Mouse (Mus musculus) spleen, postnatal 0 days (tissue): ENCODE results near the gene Spint2. TPM values are rescaled to one million over a fixed set of nuclear protein-coding genes. Genes with fewer than 3 reads are reported as not detected.

Experiments used
- polyA plus RNA-seq: library from polyadenylated mRNA; unstranded; fragments of >200 nt; fragmentation: Nextera tagmentation; extraction: Ambion mirVana; gene quantifications from 2 replicates; pipeline ENCODE4 v1.2.1, GENCODE M21; 2015

Spint2 gene
- polyA plus RNA-seq, result 40.8 and 44.8 TPM in 2 replicates

GRCm38 (mm10) chr7:29281201-29282073 lies at the start of gene Spint2:
Spint2 (minus strand) TSS chr7:29281912.

DNA sequence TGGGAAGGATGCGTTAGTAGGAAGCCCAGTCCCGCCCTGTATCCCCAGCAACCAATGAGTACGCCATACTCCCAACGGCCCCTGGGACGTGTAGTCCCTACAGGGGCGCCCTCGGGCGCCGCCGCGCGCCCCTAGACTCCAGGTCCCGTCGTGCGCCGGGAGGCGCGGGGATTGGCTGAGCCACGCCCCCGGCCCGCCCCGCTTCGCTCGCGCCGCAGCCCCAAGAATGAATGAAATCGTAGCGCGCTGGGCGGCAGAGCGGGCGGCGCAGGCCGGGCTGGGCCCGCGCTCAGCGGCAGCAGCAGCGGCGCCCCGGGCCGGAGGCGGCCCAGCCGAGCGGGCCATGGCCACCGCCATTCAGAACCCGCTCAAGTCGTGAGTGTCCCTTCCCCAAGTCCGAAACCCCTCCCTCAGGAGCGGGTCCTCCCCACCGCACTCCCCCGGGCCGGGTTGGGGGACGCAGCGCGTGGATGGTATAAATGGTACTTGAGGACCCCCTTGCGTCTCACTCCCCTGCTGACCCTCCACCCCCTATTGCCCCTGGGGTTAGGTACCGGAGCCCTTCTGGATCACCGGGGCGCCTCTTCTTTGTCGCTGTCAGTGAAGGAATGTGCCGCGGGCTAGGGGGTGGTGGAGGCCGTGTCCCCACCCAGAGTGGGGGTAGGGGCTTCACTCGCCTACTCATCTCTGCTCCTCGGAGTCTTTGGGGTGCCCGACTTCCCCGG lies 22.2 kb upstream of the Spint2 start, which contains the start of gene Dpf1:
Gene Dpf1, plus strand, starts transcription at position 214 of the 725 bp plus-strand sequence.

DNA sequence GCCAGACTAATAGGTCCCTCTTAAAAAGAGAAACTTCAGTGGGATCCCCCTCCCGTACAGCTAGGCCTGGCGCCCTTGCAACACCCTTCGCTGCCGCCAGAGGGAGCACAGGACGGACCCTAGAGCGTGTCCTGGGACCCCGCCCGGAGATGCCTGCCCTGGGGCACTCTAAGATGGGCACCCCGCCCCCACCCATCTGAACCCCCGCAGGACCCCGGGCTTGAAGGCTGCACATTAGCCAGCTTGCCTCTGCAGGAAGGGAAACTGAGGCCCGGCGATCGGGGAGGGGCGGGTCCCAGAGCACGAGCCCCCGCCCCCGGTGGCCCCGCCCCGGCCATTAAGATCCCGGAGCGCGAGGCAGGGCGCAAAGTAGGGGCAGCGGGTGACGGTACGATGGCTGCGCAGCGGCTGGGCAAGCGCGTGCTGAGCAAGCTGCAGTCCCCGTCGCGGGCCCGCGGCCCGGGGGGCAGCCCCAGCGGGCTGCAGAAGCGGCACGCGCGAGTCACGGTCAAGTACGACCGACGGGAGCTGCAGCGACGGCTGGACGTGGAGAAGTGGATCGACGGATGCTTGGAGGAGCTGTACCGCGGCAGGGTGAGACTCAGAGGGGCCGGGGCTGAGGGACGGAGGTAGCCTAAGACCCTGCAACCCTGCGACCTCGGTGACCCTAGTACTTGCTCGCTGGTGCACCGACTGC lies 7.4 kb upstream of the Spint2 start, which contains the start of gene Ppp1r14a:
Gene Ppp1r14a, plus strand, starts transcription at position 367 of the 697 bp plus-strand sequence.

DNA sequence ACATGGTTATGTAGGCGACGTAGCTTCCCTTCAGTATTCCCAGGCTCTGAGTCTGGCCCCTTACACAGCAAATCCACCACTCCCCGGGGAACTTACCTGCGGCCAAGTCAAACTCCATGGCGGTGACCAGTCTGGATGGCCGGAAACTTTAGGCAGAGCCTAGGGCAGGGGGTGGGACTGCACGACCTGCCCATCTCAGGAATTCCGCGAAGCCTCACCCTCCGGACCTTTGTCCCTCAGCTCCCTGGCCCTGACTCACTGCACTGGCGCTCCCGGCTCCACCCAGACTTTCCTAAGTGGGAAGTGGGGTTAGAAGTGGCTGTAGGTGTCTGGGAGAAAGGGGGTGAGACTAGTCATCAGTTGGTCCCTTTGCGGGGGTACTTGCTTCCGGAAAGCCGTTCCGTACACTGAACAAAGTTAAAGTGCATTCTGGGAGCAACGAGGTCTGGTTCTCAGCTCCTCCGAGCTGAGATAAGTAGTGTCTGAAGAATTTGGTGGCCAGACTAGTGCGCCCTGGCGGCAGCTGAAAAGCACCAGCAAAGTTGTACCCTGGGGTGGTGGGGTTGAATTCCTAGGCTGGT lies 33.4 kb downstream of the Spint2 start, which contains the start of gene 2200002D01Rik:
Gene 2200002D01Rik, minus strand, starts transcription at position 206 of the 581 bp plus-strand sequence.

DNA sequence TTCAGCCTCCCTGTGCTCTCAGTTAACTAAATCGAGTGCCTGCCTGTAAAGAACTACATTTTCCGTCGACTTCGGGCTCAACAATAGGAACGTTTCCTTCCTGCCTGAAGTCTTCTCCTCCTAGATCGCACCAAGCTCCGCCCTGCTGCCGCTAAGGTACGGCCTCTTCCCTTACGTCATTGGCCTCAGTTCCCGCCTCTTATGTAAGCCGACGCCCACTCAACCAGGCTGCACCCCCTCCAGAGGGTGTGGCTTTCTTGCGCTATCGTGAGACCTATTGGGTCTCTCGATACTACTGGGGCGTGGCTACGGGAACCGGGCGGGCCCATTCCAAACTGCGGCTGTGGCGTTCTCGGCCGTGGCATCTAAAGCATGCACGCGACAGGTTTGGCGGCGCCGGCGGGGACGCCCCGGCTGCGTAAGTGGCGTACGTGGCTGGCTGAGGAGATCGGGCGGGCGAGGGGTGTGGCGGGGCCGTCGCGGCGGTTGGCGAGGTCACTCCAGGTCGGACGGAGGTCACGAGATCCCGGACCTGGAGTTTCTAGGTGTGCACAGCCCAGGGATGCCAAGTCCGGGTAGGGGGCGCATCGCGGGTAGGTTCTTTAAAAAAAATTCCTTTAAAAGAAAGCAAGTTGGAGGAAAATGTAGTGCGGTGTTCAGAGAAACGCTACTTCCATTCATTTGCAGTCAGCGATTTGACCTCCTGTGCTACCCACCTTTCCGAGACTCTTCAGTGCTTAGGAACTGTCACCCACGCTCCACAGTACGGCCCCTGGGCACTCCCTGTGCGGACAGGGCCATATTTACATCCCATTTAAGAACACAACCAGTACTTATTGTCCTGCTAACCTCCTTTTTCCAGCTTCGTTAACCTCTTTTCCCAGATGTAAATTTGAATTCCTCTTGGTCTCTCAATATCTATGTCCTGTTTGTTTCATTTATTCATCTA lies 43.4 kb downstream of the Spint2 start, which contains the start of gene Yif1b:
Gene Yif1b, plus strand, starts transcription at position 311 of the 949 bp plus-strand sequence.

GRCm38 (mm10) chr7:29232247-29233013 lies 49.3 kb downstream of the Spint2 start, which contains the start of gene Kcnk6:
Kcnk6 (minus strand) TSS chr7:29232515.

GRCm38 (mm10) chr7:29213675-29214082 lies 68.0 kb downstream of the Spint2 start, which contains the start of gene Catsperg1:
Catsperg1 (minus strand) TSS chr7:29214035.

Other genes with a start within 250 kb of the Spint2 start
- 0.17 and 0.24 TPM in 2 replicates for gene Ryr1, start 156.7 kb downstream of the Spint2 start, polyA plus RNA-seq
- 8.2 and 8.8 TPM in 2 replicates for gene Rasgrp4, start 147.1 kb downstream of the Spint2 start, polyA plus RNA-seq
- gene Fam98c, start 125.7 kb downstream of the Spint2 start, polyA plus RNA-seq, result 16.5 and 20.1 TPM in 2 replicates
- gene Ggn, start 111.7 kb downstream of the Spint2 start, polyA plus RNA-seq, result 0.23 TPM in 2 replicates
- gene Spred3, start 111.5 kb downstream of the Spint2 start, polyA plus RNA-seq, result 0.54 and 0.76 TPM in 2 replicates
- gene Psmd8, start 101.2 kb downstream of the Spint2 start, polyA plus RNA-seq, result 157 and 158 TPM in 2 replicates
- gene Catsperg1, start 67.9 kb downstream of the Spint2 start, polyA plus RNA-seq, result 0.46 and 0.59 TPM in 2 replicates
- 1.5 and 1.7 TPM in 2 replicates for gene Kcnk6, start 49.4 kb downstream of the Spint2 start, polyA plus RNA-seq
- 47.2 and 53.1 TPM in 2 replicates for gene Yif1b, start 43.6 kb downstream of the Spint2 start, polyA plus RNA-seq
- gene 2200002D01Rik, start 33.4 kb downstream of the Spint2 start, polyA plus RNA-seq, result 2.2 and 2.3 TPM in 2 replicates
- gene Ppp1r14a, start 7.4 kb upstream of the Spint2 start, polyA plus RNA-seq, result 27.1 and 27.3 TPM in 2 replicates
- gene Dpf1, start 22.0 kb upstream of the Spint2 start, polyA plus RNA-seq, result 0.81 and 1.8 TPM in 2 replicates
- 5.1 and 5.3 TPM in 2 replicates for gene Sipa1l3, start 236.7 kb upstream of the Spint2 start, polyA plus RNA-seq